ENCODE assay signal across 22 mouse cellular contexts in genomic region chr6:100876624-100877017, GRCm38 (mm10).
"Had no signal": no experiment of that assay in that cellular context is flagged by ENCODE, and none has a peak within 500 bp of the region (broad histone marks: within the 10 kb centered on the region; RNA-seq: fewer than 3 reads in every experiment).

No protein-coding gene starts in this region.

- H3K36me3 ChIP-seq: limb, embryonic 10.5 days; limb, embryonic 12.5 days; limb, embryonic 13.5 days; limb, embryonic 15.5 days; liver, embryonic 12.5 days; liver, embryonic 13.5 days; liver, embryonic 15.5 days; lung, embryonic 15.5 days; midbrain, embryonic 10.5 days; midbrain, embryonic 12.5 days; midbrain, embryonic 13.5 days; midbrain, embryonic 15.5 days; neural tube, embryonic 12.5 days had no signal

- H3K27me3 ChIP-seq: liver, embryonic 13.5 days; liver, embryonic 15.5 days; lung, embryonic 15.5 days; midbrain, embryonic 15.5 days had no signal

- DNase-seq: liver, embryonic 13.5 days had no signal

- H3K9me3 ChIP-seq: limb, embryonic 10.5 days; limb, embryonic 12.5 days; limb, embryonic 15.5 days; liver, embryonic 12.5 days; liver, embryonic 13.5 days; liver, embryonic 15.5 days; lung, embryonic 15.5 days; midbrain, embryonic 10.5 days; midbrain, embryonic 13.5 days; midbrain, embryonic 15.5 days had no signal

- H3K9ac ChIP-seq: limb, embryonic 12.5 days; limb, embryonic 13.5 days; limb, embryonic 15.5 days; liver, embryonic 12.5 days; liver, embryonic 13.5 days; liver, embryonic 14.5 days; liver, embryonic 15.5 days; liver, postnatal 0 days; lung, embryonic 14.5 days; lung, embryonic 15.5 days; midbrain, embryonic 12.5 days; midbrain, embryonic 13.5 days; midbrain, embryonic 15.5 days; neural tube, embryonic 12.5 days had no signal

- H3K4me1 ChIP-seq: limb, embryonic 12.5 days; limb, embryonic 13.5 days; limb, embryonic 15.5 days; liver, embryonic 12.5 days; liver, embryonic 13.5 days; liver, embryonic 15.5 days; lung, embryonic 15.5 days; megakaryocyte, embryonic 14.5 days; midbrain, embryonic 12.5 days; midbrain, embryonic 13.5 days; midbrain, embryonic 15.5 days; neural tube, embryonic 12.5 days had no signal

- ATAC-seq: liver, embryonic 12.5 days; liver, postnatal 0 days; lung, postnatal 0 days; midbrain, embryonic 13.5 days had no signal

- H3K27ac ChIP-seq: left cerebral cortex, adult 2 months; limb, embryonic 10.5 days; limb, embryonic 12.5 days; limb, embryonic 13.5 days; limb, embryonic 15.5 days; liver, embryonic 12.5 days; liver, embryonic 13.5 days; liver, embryonic 14.5 days; liver, embryonic 15.5 days; lung, embryonic 15.5 days; macrophage; midbrain, embryonic 10.5 days; midbrain, embryonic 12.5 days; midbrain, embryonic 13.5 days; midbrain, embryonic 15.5 days; neural tube, embryonic 12.5 days had no signal

- H3K4me2 ChIP-seq: limb, embryonic 12.5 days; limb, embryonic 13.5 days; limb, embryonic 15.5 days; liver, embryonic 11.5 days; liver, embryonic 12.5 days; liver, embryonic 13.5 days; liver, embryonic 15.5 days; lung, embryonic 14.5 days; lung, embryonic 15.5 days; midbrain, embryonic 12.5 days; midbrain, embryonic 13.5 days; midbrain, embryonic 15.5 days; neural tube, embryonic 12.5 days had no signal

- H3K4me3 ChIP-seq: left cerebral cortex, adult 2 months; limb, embryonic 10.5 days; limb, embryonic 12.5 days; limb, embryonic 13.5 days; limb, embryonic 15.5 days; liver, embryonic 12.5 days; liver, embryonic 13.5 days; liver, embryonic 15.5 days; lung, embryonic 15.5 days; megakaryocyte, embryonic 14.5 days; midbrain, embryonic 10.5 days; midbrain, embryonic 12.5 days; midbrain, embryonic 13.5 days; midbrain, embryonic 15.5 days; myocyte; neural tube, embryonic 12.5 days had no signal
